Mouse (Mus musculus): ENCODE data around the gene Tepp.

Gene Tepp

DNA sequence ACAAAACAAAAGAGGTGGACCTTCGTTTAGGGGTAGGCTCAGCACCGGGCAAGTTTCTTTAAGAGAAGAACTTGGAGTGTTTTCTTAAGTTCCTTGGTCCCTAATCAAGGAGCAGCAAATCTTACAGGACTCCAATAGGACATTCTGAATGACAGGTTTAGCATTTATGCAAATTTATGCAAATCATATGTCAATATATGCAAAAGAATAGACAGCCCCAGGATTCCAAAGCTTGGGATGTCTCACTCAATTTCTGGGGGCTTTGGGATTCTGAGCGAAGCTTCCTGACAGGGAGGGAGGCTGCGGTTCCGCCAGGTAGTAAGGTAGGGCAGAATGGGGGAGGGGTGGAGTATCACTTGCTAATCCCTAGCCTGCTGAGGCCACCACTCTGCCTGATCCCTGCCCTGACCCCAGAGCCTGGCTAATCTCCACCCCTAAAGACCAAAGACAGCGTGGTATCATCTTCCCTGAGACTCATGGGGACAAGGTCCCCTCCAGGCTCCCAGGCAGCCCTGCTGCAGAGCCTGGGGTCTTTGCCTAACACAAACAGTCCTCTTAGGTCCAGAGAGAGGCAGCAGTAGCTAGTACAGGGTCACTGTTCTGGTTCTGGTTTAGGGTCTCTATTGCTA, at the start of gene Tepp:
TSS of gene Tepp (plus strand) at position 225 of the 629 bp plus-strand sequence.
- DNase-seq (ENCODE audit: low spot score in 2 of 2): no peak

DNA sequence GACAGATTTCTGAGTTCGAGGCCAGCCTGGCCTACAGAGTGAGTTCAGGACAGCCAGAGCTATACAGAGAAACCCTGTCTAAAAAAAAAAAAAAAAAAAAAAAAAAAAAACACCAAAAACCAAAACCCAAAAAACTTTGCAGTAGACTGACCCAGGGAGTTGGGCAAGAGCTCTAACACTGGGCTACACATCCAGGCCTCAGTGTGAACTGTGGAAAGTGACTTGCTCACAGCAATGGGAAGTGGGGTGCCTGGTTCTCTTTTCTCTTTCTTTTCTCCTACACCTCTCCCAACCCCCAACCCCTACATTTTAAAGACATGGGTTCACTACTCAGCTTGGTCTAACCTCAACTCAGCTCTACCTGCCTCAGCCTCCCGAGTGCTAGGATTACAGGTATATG, 48.2 kb upstream of the Tepp start:
- DNase-seq (ENCODE audit: low spot score in 2 of 2): no peak

DNA sequence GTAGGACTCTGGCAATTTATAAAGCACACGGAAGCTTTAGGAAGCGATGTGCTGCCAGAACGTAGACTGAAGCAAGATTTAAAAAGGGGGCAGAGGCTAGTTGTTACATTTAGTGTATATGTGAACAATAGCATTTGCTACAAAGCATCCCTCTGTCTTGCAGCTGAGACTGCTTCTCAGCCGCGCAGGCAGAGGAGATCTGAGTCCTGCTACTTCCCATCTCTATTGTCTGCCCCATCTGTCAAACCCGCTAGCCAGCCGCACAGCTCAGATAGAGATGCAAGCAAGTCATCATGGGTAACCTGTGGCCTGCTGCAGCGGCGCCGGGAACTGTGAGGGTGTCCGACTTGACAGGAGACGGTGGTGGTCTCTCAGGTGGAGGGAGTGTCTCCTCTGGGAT, 39.9 kb upstream of the Tepp start:
- DNase-seq (ENCODE audit: low spot score in 2 of 2): no peak

DNA sequence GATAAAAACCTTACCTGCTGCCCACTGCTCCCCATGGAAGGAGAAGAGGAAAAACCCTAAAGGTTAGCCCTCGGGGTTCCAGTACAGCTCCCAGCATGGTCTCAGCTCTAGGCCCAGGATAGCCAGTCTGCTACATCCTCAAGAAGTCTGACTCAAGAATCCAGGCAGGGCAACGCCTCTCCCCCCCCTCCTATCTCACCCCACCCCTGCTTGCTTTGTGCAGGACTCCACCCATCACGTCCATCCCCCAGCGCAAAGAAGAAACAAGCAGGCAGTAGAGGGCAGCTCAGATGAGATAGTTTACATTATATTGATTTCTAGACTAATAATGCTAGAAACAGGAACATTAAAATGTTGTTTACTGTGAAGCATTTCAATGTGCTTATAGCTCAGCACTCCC, 38.5 kb upstream of the Tepp start:
- no peak for DNase-seq (ENCODE audit: low spot score in 2 of 2)

DNA sequence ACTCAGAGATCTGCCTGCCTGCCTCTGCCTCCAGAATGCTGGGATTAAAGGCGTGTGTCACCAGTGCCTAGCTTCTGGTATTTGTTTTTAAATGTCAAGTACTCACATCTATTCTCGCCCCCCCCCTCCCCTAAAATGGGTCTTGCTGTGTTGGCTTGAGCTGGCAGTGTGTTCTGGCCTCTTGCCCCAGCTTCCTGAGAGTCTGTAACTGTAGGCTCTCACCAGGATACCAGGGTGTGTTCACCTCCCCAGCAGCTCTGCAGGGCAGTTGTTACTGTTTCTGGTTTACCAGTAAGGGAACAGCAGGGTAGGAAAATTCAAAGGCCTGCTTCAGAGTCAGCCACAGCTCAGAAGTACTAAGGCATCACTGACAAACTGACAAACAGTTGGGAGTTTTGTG, 37.5 kb upstream of the Tepp start:
- DNase-seq (ENCODE audit: low spot score in 2 of 2): no peak

DNA sequence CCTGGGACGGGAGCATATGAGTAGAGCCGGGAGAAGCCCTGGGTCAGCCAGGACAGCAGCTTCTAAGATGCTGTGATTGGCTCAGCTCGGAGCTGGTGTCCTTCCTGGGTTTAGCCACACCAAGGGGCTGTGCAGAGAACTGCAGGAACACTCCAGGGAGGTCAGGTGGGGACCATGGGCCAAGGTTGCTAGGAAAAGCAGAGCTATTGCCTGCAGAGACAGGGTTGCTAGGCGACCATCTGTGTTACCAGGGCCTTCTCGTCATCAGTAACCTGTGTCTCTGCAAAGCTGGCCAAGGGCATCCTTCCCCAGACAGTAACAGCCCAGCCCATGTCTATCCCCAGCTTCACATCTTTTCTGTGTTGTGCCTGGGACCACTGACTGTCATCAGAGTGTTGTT, 28.9 kb upstream of the Tepp start:
- no peak for DNase-seq (ENCODE audit: low spot score in 2 of 2)

DNA sequence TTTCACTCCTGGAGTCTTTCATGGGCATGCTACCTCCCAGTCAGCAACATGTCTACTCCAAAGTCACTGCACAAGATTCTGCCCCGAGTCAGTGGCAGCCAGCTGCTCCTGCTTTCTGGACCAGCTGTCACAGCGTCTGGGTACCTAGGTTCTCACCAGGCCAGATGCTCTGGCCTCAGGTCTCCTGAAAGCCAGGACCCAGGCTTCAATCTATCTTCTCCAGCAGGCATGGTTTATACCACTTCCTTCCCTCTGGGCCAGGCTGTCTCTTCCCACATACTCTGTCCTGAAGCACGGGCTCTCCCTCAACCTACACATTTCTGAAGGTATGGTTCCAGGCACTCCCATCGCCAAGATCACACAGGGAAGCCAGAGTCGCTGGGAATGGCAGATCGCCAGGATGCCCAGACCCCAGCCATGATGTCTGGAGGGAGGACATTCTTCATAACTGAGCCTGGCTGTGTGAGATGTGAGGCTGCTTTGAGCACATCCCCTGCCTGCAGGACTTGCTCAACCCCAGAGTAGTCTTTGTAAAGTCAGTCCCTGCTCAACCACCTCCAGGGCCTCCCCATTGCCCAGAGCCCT, 21.2 kb upstream of the Tepp start:
- DNase-seq (ENCODE audit: low spot score in 2 of 2): no peak

DNA sequence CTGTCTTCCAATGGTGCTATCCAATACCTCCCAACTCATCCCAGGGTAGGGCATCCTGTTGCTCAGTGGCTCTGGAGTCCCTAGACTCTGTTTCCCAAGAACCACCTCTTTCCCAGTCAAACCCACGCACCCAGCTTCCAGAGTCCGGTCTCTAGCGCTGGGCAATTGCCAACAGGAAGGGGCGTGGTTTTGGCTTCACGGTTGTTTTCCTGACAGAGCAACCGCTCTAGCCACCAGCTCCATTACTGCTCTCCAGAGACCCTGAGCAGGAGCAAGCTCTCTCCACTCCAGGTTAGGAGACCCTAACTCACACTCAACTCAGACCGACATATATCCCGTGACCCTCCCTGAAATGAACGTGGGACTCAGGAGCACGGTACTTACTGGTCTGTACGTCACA, 17.2 kb upstream of the Tepp start:
- peak in 1 of 2 experiments; percentile 57 for DNase-seq (ENCODE audit: low spot score in 2 of 2)

DNA sequence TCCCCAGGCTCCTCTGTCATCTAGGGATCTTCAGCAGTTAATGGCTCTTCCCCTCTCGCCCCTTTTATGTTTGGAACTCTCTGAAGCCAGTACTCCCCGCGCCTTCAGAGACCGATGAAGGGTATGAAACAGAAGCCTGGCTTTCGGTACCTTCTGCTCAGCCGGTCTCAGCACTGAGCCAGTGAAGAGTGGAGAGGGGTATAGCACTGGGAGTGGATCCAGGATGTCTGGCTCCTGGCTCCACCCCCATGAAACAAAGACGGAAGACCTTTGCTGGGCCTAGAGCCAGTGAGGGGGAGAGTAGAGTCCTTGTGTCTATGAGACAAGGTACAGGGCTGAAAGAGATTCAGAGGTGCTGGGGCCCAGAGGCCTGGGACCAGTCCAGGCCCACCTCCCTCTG, 16.5 kb upstream of the Tepp start:
- no peak for DNase-seq (ENCODE audit: low spot score in 2 of 2)

DNA sequence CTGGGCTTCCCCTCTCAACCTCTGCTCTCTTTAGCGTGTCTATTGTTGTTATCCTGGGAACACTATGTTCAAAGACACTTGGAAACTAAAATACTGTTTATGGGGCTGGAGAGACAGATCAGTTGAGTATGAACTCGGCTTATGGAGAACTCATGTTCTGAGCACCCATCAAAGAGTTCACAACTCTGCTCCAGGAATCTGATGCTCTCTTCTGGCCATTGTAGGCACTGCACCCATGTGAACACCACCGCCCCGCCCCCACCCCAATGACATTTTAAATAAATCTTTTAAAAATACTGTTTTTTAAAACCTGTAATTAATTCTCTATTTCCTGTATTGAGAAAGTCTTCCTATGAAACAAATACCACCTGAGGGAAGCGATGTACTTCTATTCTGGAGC, 8.0 kb upstream of the Tepp start:
- DNase-seq (ENCODE audit: low spot score in 2 of 2): peak in 1 of 2 experiments; percentile 54

DNA sequence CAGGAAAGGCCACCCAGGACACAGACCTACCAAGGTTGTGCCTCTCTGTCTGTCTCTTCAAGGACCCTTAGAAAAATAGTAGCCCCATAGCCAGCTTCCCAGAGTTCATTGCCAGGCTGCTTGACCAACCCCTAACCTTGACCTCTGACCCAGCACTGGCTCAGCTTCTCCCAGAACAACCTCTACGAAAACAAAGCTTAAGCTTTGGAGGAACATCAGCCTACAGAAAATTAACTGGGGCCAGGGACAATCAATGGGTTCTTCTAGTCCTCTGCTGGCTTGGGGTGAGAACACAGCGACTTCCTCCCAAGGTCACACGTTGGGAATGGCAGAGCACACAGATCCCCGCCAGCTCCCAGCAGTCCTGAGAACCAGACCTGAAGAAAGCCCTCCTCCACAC, 4.8 kb upstream of the Tepp start:
- DNase-seq (ENCODE audit: low spot score in 2 of 2): no peak

DNA sequence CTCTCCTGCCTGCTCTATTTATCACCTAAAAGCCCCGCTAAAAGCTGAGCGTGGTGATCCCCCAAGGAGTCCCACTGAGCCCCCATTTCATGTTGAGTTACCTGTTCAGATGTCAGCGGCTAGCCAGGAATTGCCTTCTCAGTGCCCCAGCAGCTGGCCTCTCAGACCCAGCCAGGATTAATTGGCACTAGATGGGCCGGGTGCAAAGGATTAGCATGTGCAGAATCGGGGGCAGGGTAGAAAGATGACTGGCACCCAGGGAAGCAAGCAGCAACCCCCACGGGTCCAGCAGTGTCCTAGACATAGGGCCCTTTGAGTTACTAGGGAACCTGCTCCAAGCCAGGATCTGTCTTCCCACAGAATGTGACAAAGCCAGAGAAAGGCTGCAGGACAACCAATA, 3.9 kb upstream of the Tepp start, which contains the start of gene Cngb1:
TSS of gene Cngb1 (minus strand) at position 155 of the 400 bp plus-strand sequence.
- no peak for DNase-seq (ENCODE audit: low spot score in 2 of 2)

DNA sequence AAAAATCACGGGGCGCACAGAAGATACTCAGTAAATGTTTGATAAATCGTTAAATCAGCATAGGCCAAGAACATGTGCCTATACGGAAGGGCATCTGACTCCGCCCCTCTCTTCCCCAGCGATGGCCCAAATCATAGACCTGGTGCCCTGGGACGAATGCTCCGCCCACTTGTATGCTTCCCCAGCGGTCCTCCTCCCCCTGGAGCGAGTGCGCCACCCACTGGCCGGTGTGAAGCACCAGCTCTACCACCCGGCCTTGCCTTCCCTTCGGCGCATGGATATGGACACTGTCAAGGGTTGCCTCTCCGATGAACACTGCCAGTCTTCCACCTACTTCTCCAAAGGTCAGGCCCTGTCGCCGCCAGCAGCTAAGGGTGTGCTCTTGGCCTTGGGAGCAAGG, 2.5 kb downstream of the Tepp start:
- DNase-seq (ENCODE audit: low spot score in 2 of 2): peak in 1 of 2 experiments; percentile 41

DNA sequence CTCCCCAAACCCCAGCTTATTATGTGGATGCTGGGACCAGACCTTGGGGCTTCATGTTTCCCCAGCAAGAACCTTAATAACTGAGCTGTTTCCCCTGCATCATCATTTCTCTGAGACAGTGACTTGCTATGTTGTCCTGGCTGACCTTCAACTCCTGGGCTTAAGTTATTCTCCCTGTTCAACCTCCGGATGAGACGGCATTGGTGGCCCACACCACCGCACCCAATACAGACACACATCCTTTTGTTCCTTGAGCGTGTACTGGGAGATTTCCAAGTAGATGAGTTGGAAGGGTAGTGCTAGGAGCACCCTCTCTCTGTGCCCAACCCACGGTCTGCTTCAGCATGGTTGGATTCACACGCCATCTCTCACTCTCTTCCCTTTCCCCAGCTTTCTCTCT, 3.5 kb downstream of the Tepp start:
- DNase-seq (ENCODE audit: low spot score in 2 of 2): no peak

DNA sequence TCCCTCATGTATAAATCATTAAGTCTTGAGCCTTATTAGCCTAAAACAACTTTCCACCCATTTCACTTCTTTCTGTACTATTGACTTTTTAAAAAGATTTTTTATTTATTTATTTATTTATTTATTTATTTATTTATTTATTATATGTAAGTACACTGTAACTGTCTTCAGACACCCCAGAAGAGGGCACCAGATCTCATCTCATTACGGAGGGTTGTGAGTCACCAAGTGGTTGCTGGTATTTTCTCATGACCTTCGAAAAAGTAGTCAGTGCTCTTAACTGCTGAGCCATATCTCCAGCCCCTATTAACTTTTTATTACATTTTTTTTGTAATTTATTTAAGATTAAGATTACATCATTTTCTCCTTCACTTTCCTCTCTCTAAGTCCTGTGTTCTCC, 4.3 kb downstream of the Tepp start:
- no peak for DNase-seq (ENCODE audit: low spot score in 2 of 2)

DNA sequence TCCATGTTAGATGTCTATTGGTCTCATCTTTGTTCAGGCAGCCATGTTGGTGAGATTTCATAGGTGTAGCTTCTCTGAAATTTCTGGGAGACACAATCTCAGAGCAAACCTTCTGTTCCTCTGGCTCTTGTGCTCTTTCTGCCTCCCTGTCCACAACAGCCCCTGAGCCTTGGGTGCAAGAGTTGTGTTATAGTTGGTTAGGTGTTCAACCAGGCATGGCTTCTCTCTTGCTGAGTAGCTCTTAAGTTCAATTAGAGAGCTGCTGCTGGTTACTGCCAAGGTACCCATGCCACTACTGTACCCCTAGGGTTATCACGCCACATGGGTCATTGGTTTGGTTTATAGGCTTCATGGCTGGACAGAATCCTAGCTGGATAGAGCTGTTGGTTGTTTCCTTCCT, 5.0 kb downstream of the Tepp start:
- DNase-seq (ENCODE audit: low spot score in 2 of 2): no peak

DNA sequence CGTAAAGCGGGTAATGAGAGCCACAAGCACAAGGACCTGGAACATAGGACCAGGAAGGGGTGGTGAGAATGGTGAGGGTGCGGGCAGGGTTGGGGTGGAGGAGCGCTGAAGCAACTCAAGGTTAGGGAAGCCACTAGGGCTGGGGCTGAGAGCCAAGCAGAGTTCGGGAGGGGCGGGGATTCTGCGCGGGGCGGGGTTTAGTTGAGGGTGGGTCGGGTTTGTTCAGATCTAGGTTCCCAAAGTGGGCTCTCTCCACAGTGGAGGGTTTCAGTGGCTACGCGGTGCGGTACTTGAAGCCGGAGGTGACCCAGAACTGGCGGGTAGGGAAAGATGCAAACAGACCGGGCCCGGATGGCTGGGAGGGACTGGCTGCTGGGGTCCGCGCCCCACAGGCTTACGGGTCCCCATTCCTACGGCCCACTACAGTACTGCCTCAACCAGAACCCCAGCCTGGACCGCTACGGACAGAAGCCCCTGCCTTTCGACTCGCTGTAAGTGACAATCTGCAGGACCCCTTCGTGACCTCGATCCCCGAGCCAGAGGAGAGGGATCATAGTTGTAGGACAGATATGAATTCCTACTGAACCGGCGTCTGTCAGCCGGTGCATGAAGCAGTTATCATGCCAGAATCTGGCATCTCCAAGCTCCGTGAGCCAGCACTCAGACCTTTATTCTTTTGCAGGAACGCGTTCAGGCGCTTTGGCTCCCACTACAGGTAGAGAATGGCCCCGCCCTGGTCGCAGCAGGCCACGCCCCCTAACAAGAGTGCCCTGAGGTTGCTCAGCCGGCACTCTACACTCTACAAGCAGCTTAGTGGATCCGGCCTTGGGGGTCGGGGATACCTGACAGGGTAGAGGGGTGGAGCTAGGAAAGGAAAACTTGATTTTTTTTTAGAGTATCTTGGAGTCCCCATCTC, 10.1 kb downstream of the Tepp start:
- peak; percentile 41 to 79 for DNase-seq (ENCODE audit: low spot score in 2 of 2)

DNA sequence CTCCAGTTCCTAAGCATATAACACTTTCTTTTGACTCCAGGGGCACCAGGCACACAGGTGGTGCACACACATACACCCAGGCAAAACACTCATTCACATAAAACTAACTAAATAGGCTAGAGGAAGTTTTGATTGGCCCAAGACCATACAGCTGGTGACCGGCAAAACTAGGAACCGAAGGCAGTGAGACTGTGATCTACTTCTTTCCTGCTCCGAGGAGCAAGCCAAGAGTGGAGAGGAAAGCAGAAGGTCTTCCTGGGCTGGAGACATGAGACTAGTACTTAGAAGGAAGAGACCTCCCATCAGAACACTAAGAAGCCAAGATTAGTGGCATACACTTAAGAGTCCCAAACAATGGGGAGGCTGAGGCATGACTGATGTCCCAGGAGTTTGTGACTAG, 12.8 kb downstream of the Tepp start:
- DNase-seq (ENCODE audit: low spot score in 2 of 2): no peak

DNA sequence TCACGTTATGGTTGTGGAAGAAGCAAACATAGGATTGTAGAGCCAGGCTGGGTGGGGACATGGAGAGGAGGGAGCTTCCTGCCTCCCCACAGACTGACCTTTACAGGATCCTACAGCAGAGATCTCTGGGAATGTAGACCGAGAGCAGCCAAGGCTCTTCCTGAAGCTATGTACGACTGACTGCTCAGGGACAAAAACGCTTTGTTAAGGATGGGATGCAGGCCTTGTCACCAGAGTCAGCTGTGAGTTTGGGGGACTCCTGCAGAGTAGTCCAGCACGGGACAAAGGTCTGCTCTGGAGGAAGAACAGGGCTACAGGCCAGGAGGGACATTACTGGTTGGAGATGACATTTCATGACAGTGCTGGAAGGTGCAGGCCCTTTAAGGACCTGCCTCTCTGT, 14.3 kb downstream of the Tepp start:
- no peak for DNase-seq (ENCODE audit: low spot score in 2 of 2)

DNA sequence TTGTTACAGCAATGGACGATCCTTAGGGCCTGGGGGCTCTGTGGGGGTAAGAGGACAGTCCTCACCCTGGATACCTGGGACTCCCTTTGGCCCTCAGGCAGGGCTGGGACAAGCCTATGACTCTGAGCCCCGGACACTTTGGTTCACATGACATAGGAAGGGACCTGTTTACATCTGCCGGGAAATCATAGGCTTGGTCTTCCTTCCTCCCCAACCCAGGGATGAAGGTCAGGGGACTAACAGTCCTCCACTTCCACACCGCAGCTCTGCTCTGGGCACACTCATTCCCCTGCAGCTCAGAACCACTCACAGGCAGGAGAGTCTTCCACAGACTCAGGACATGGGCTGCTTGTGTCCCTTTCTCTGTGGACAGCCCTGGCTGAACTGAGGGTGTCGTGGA, 16.5 kb downstream of the Tepp start:
- DNase-seq (ENCODE audit: low spot score in 2 of 2): no peak

DNA sequence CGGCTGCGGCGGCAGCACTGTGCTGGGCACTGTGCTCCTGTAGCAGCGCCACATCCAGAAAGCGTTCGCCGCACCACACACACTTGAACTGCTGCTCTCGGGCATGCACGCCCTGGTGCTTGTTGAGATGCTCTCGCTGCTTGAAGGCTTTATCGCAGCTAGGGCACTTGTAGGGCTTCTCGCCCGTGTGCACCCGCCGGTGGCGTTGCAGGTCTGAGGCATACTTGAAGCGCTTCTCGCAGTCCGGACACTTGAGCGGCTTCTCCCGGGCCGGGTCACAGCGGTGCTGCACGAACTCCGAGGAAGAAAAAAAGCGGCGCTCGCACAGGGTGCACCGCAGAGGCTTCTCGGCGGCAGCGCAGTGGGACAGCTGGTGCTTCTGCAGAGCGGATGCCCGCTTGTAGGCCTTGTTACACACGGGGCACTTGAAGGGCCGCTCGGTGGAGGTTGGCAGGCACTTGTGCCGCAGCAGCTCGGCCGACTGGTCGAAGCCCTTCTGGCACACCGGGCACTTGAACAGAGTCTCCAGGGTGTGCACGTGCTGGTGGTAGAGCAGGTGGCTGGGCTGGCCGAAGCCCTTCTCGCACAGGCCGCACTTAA, 17.6 kb downstream of the Tepp start:
- DNase-seq (ENCODE audit: low spot score in 2 of 2): no peak

DNA sequence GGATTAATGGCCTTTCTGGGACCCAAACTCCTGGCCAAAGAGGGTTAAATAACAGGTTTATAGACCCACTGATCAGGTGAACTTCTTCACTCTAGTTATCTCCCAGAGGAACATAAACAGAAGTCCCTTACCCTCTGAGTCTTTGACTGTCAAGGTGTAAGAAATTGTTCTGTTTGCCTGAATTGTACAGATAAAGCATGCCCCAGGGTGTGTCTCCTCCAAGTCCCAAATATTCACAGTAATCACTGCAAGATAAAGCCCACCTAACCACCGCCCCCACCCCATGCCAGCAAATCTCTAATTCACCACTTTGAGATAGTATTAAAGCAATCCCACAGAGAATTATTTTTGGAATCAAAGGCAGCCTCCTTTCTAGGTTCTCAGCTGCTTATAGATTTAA, 20.0 kb downstream of the Tepp start:
- no peak for DNase-seq (ENCODE audit: low spot score in 2 of 2)

Measured in spleen, postnatal 10 days (tissue).